Mouse (Mus musculus): ENCODE results near the gene Ptges.

The Ptges gene

GRCm38 (mm10) chr2:30902256-30902655 lies 27.4 kb downstream of the Ptges start:
- intact Hi-C loops (cut with DNase I), result no loop called here

DNA sequence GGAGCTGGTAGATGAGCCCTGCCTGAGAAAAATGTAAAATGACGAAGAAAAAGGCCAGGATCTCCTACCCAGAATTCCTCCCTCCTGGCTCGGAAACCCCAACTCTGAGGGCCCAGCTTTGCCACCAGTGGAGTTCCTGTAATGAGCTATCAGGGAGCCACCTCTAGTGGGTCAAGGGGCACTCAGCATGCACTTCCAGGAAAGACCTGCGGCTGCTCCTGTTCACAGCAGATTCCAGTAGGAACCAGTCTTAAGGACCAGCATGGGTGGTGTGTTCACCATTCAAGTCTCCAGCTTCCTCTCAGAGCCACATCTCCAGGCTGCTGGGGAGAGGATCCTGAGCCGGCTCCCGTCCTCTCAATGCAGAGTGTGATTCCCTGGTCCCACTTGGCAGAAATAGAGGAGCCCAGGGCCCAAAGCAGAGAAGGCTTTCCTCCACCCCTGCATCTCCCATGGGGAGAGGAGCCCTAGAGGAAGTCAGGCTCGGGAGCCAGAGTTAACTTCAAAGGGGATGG lies 28.0 kb downstream of the Ptges start:
- intact Hi-C loops (cut with DNase I), result no loop called here

DNA sequence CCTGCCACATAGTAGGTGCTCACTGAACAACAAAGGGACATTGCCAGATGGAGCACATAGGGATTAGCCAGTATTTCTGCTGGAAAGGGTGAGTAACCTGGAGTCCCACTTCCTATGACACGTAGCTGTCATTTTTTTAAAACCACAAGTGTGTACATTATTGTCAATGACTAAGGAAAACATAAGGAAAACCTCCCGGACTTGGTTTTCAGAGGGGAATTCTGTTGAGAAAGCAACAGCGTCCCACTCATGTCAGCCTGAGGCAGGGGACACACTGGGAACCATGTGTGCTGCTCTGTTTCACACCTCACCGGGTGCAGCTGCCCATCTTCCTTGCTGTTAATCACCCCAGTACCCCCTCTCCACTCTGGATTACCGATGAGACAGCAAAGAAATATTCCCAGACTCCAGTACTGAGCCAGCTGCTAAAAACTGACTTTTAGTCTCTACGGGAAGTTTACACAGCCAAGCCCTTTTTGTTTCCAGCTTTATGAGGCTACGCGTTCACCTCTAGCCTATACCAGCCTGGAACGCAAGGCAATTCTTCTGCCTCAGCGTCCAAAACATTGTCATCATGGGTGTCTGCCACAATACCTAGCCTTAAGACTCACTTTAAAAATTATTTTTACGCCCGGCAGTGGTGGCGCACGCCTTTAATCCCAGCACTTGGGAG lies 30.1 kb downstream of the Ptges start:
- intact Hi-C loops (cut with DNase I), result no loop called here

DNA sequence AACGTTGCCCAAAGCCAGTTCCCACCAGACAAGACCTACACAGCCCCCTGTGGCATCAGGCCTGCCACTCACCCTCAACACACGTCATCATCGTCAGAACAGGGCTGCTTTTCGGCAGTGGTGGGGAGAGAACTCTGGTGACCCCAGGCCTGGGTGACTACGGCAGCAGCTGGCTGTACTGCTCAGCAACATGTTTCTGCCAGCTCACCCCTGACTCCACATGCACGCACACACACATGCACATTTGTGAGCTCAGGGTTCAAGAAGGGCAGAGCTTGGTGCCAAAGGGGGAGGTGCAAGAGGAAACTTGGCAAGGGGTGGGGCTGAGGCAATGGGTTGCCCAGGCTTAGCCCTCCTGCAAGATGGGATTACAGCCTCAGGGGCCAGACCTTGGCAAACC lies 32.4 kb downstream of the Ptges start:
- intact Hi-C loops (cut with DNase I), result no loop called here

GRCm38 (mm10) chr2:30893946-30894345 lies 35.7 kb downstream of the Ptges start:
- intact Hi-C loops (cut with DNase I), result no loop called here

GRCm38 (mm10) chr2:30893399-30893798 lies 36.3 kb downstream of the Ptges start:
- intact Hi-C loops (cut with DNase I), result no loop called here

DNA sequence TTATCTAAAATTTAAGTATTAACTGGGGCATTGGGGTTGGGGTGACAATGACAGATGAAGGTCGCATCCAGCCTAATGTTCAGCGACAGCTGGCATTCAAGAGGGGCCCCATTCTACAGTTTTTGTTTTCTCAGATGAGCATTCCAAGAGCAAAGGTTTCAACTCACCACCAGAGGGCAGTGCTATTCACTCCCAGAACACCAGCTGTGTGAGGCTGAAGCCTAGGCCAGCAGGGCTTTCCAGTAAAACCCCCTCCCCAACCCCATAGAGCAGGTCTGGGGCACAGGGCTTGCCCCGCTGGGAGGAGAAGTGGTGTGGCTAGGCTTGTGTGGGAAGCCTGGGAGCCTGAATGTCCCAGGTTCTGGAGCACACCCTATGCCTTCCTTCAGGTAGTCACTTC lies 38.7 kb downstream of the Ptges start:
- intact Hi-C loops (cut with DNase I), result loop anchor here (2.0 kb wide), 1 partner anchor 44 kb away; no protein-coding TSS in a partner anchor

GRCm38 (mm10) chr2:30885453-30886163 lies 44.1 kb downstream of the Ptges start:
- intact Hi-C loops (cut with DNase I), result no loop called here

DNA sequence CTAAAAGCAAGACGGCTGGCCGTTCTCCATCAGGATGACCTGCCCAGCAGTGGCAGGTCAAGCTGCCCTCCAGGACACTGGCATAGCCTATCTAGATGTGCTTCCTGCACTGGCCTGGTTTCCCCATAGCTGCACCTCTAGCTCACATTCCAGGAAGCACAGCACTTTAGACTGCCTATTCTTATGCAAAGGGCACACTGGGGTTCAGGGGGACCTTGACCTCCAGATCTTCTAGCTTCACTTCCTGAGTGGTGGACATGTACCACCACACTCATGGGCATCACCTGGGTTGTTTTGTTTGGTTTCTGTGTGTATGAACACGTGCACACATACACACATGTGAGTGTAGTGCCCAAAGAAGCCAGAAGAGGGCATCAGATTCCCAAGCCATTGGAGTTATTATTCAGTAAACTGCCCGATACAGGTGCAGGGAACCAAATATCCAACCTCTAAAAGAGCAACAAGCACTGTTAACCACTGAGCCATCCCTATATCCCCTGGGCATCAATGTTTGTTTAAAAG lies 44.8 kb downstream of the Ptges start:
- intact Hi-C loops (cut with DNase I), result no loop called here

DNA sequence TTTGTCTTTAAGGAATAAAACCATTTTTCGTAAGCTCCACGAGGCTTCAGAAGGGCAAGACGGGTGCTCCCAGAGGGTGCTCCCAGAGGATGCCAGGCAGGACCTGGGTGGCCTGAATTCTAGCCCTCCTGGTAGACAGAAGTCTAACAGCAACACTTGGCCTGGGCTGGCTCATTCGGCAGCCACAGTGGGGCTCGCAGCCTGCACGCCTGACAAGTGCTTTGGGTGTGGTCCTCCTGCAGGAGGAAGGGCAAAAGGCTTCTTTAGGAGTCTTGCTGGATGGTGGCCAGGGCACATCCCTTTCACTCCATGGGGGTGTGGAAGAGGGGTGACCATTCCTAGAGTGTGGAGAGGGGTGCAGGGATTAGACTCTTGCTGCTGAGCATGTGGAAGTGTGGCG lies 48.4 kb downstream of the Ptges start:
- intact Hi-C loops (cut with DNase I), result no loop called here

- intact Hi-C loops (cut with DNase I), result no loop called here
Measured at GRCm38 (mm10) chr2:30879481-30879880, 50.2 kb downstream of the Ptges start.

- intact Hi-C loops (cut with DNase I), result no loop called here
Measured at GRCm38 (mm10) chr2:30875621-30876432, 53.8 kb downstream of the Ptges start.

DNA sequence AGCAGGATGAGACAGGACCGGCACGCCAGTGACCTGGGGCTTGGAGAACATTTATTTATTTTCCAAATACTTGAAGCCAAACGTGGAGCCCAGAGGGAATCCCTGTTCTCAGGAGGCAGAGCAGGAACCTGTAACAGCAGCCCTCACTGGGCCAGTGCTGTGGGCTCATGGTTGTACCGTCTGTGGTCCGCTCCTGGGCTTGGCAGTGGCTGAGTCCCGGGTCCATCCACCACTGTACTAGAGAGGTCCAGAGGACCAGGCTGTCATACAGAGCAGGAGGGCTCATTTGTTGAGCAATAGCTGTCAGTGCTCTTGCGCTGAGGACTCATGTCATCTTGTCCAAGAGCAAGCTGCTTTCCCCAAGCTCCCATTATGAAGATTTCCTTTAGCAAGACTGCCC lies 54.6 kb downstream of the Ptges start:
- intact Hi-C loops (cut with DNase I), result no loop called here

DNA sequence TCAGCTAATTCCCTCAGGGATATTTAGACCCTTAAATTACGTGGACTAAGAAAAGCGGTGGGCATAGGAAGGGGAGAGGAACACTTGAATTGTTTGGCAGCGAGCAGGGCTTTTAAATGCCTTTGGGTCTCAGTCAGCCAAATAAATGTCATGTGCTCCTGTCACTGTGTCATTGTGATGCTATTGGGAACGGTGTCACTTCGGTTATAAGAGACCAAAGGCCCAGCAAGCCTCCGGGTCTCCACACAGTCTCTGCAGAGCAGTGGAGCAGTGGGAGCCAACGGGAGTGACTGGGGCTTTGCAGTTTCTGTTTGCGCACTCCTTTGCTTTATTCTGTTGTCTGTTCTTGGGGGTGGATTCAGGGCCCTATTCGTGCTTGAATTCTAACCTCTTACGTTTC lies 55.2 kb downstream of the Ptges start:
- intact Hi-C loops (cut with DNase I), result no loop called here

DNA sequence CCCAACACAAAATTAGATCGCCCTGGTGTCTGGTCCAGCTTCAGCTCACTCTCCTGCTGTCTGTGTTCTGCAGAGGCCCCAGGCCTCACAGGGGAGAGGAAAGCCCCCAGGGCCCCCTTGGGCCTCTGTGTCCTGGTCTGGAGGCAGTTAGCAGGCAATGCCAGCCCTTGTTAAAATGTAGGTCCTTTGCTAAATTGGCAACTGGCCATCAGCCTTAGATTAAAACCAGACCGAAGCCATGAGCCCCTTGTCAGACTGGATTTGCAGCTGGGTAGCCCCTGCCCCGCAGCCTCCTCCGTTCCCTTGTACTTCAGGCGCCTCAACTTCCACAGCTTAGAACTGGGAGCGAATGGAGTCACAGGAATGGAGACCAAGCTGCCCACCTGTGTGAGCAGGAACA lies 57.0 kb downstream of the Ptges start:
- intact Hi-C loops (cut with DNase I), result no loop called here

DNA sequence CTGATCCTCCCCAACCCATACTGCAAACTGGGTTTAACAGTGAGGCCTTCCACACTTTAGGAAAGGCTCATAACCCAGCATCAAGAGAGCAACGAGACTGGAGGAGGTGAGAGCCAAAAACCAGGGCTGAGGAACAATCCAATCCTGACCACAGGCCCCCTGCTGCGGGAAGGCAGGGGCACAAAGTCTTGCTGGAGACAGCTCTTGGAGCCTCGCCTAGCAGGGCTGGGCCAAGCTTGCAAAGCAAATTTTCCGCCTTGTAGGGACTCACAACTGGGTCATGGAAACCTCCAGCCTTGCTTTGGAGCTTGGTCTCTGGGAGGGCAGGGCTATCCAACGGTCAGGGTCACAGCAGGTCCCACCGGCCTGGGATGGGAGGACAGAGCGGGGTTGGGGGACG lies 58.8 kb downstream of the Ptges start:
- intact Hi-C loops (cut with DNase I), result no loop called here

DNA sequence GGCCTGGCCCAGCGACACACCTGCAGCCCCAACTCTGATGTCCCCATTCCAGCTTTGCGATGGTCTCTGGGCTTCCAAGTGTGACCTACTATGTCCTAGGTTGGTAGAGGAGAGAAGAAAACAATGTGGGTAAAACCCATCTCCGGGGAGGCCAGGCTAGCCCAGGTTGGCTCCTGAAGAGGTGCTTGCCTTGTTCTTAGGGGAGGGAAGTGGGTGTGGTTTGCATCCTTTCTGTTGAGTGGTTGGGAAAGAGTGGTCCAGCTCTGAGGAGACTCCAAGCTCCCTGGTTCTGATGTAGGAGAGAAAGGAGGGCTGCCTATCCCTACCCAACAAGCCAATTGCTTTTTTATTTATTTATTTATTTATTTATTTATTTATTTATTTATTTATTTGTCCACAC lies 64.2 kb downstream of the Ptges start:
- intact Hi-C loops (cut with DNase I), result no loop called here

- intact Hi-C loops (cut with DNase I), result no loop called here
Measured at GRCm38 (mm10) chr2:30864968-30865381, 64.7 kb downstream of the Ptges start.

- intact Hi-C loops (cut with DNase I), result no loop called here
Measured at GRCm38 (mm10) chr2:30863574-30863973, 66.1 kb downstream of the Ptges start.

DNA sequence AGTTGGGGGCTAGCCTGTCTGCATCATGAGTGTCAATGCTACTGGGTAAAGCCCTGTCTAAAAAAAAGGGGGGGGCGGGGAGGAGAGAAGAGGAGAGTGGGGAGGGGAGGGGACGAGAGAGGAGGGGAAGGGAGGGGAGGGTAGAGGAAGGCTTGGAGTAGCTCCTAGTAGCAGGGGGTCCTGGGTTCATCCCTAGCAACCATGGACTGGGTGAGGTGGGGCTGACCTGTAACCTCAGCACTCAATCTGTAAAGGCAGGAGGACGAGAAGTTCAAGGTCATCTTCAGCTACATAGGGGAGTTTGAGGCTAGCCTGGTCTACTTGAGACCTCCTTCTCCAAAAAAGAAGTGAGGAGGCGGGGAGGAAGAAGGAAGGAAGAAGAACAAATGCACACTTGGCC lies 67.6 kb downstream of the Ptges start:
- intact Hi-C loops (cut with DNase I), result no loop called here

- intact Hi-C loops (cut with DNase I), result no loop called here
Measured at GRCm38 (mm10) chr2:30859782-30860181, 69.9 kb downstream of the Ptges start.

GRCm38 (mm10) chr2:30857076-30857475 lies 72.6 kb downstream of the Ptges start:
- intact Hi-C loops (cut with DNase I), result no loop called here

Data from adrenal gland (tissue).